Mouse (Mus musculus) thymus, adult 2 months (tissue): ENCODE results near the gene Tsen54. TPM values are rescaled to one million over a fixed set of nuclear protein-coding genes. Genes with fewer than 3 reads are reported as not detected.

Source experiments
- DNase-seq: peaks from one replicate; pipeline ENCODE4 v3.0.0; 2021
- H3K27ac ChIP-seq: fragments of 200-500 bp; 2 replicates; pipeline ENCODE4 v1.5.1; 2012; ENCODE audit warnings: low read length, control low read depth; ENCODE audit not compliant: control insufficient read depth, insufficient read depth
- H3K27me3 ChIP-seq: fragments of 200-500 bp; 2 replicates; pipeline ENCODE4 v1.6.1; 2012; ENCODE audit warnings: mild to moderate bottlenecking, low read length, moderate library complexity, mixed read lengths; ENCODE audit not compliant: control insufficient read depth, insufficient read depth
- H3K36me3 ChIP-seq: fragments of 200-500 bp; 2 replicates; pipeline ENCODE4 v1.6.1; 2012; ENCODE audit warnings: mild to moderate bottlenecking, low read length, moderate library complexity; ENCODE audit not compliant: control insufficient read depth, insufficient read depth
- H3K4me1 ChIP-seq: fragments of 200-500 bp; replicated peaks from 2 replicates; pipeline ENCODE4 v1.6.1; 2012; ENCODE audit warnings: low read length; ENCODE audit not compliant: control insufficient read depth, insufficient read depth
- H3K4me3 ChIP-seq: fragments of 200-500 bp; 2 replicates; pipeline ENCODE4 v1.5.1; 2012; ENCODE audit warnings: mild to moderate bottlenecking, low read length, control low read depth, moderate library complexity; ENCODE audit not compliant: control insufficient read depth, insufficient read depth
- CTCF ChIP-seq: fragments of 200-500 bp; IDR thresholded peaks from 2 replicates; pipeline ENCODE4 v1.5.1; 2012; ENCODE audit warnings: mild to moderate bottlenecking, control low read depth, low read length, moderate library complexity, borderline replicate concordance; ENCODE audit not compliant: control insufficient read depth, poor library complexity, insufficient read depth; ENCODE audit errors: extremely low read depth
- POLR2A ChIP-seq: fragments of 200-500 bp; IDR thresholded peaks from 2 replicates; pipeline ENCODE4 v1.6.1; 2012; ENCODE audit warnings: mild to moderate bottlenecking, low read length, control low read depth, moderate library complexity; ENCODE audit not compliant: control insufficient read depth, poor library complexity, insufficient read depth; ENCODE audit errors: extremely low read depth
- WGBS: fragments of 180-500 bp; shearing (Covaris S2); methylation state at CpG from one replicate; pipeline ENCODE4 v1.1.7; 2018; 5-methylcytosine and 5-hydroxymethylcytosine counted together
- polyA plus RNA-seq: library from polyadenylated mRNA; depleted of rRNA; stranded (reverse); fragments of >200 nt; gene quantifications from 2 replicates; pipeline ENCODE4 v1.2.3, GENCODE M21; 2012

The Tsen54 gene
- polyA plus RNA-seq, 1 experiment: 34.3 TPM

GRCm38 (mm10) chr11:115800981-115801380, 13.5 kb upstream of the Tsen54 start:
- TF ChIP-seq CTCF (no peak), POLR2A (no peak)
- H3K36me3 ChIP-seq: peaks cover 3% of the 10 kb centered on the region; the same call in 1 of the 2 replicates
- no peak overlapping the region for H3K27ac ChIP-seq
- 95% methylated on average over 18 of the region's 18 CpGs for WGBS
- H3K4me3 ChIP-seq: no peak overlapping the region
- H3K27me3 ChIP-seq: no peaks in the 10 kb centered on the region
- DNase-seq: no peak
- H3K4me1 ChIP-seq: no peaks in the 10 kb centered on the region

DNA sequence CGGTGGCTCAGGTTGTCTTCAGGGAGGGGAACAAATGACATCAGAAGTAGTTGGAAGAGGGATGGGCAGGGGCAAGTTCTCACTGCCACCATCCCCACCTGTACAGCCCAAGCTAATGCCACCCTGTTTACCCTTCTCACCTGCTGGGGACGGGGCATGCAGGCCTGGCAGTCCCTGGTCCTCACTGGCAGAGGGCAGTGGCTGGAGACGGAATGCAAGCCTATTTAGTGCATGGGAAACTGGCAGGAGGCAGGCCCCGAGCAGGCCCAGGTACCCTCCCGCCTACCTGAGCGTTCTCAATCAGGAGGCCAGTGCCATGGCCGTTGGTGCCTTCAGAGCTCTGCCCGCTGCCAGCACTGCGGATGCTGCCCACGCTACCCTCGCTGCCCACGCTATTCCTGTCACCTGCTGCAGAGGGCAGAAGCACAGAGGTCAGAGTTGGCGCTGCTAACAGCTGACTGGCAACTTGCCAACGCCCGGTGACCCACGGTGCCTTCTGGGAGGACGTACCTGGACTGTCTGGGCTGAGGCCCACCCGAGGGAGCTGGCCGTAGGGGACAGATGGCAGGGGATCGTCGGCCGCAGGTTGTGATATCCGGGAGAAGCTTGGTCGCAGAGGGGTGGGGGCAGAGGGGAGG, 11.3 kb upstream of the Tsen54 start:
- Histone ChIP-seq H3K4me1 (no peaks in the 10 kb centered on the region), H3K36me3 (peaks cover under 1% of the 10 kb centered on the region; the same call in 1 of the 2 replicates), H3K27ac (no peak overlapping the region), H3K4me3 (no peak overlapping the region), H3K27me3 (no peaks in the 10 kb centered on the region)
- no peak for DNase-seq
- WGBS: 96% methylated on average over 24 of the region's 24 CpGs
- TF ChIP-seq POLR2A (no peak), CTCF (no peak)

DNA sequence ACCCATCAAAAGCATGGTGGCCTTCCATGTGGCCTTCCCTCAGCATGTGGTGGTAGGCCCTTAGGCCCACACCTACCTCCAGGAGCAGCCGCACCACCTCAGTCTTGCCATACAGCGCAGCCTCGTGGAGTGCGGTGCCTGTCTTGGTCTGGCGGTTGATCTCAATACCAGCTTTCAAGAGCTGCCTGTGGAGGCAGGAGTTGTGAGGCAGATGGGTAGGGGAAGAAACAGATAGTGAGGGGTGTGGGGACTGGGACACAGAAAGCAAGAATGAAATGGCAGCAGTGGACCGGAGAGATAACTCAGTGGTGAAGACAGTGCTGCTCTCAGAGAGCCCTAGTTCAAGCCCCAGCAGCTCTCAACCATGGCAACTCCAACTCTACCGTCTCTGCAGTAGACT, 9.5 kb upstream of the Tsen54 start:
- 97% methylated on average over 7 of the region's 7 CpGs for WGBS
- Histone ChIP-seq H3K4me1 (peaks cover 7% of the 10 kb centered on the region; the same call in 1 of the 2 replicates), H3K27ac (no peak overlapping the region), H3K27me3 (no peaks in the 10 kb centered on the region), H3K36me3 (no peaks in the 10 kb centered on the region), H3K4me3 (no peak overlapping the region)
- TF ChIP-seq POLR2A (no peak), CTCF (no peak)
- no peak for DNase-seq

GRCm38 (mm10) chr11:115806154-115806553, 8.4 kb upstream of the Tsen54 start:
- Histone ChIP-seq H3K4me3 (no peak overlapping the region), H3K27me3 (no peaks in the 10 kb centered on the region), H3K27ac (no peak overlapping the region), H3K36me3 (no peaks in the 10 kb centered on the region), H3K4me1 (peaks cover 7% of the 10 kb centered on the region; the same call in 1 of the 2 replicates)
- TF ChIP-seq CTCF (no peak), POLR2A (no peak)
- DNase-seq: no peak
- 86% methylated on average over 10 of the region's 10 CpGs for WGBS

DNA sequence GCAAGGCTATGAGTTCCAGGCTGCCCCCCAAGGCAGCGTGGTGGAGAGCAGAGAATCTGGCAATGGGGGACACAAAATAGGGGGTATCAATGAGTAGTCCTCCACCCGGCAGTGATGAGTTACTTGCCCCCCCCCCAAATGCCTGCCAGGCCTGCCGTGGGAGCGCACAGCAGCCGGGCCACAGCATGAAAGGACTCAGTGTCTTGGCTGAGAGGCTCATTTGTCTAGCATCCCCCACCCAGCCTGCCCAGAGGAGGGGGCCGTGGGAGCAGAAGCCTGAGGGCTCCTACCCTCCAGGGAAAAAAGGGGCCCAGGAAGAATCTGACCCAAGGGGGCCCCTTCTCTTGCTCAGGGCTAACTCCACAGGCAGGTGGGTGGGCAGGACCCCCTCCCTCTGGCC, 7.2 kb upstream of the Tsen54 start:
- H3K36me3 ChIP-seq: no peaks in the 10 kb centered on the region
- DNase-seq: no peak
- 95% methylated on average over 6 of the region's 6 CpGs for WGBS
- peaks cover 7% of the 10 kb centered on the region; the same call in 1 of the 2 replicates for H3K4me1 ChIP-seq
- H3K4me3 ChIP-seq: no peak overlapping the region
- H3K27ac ChIP-seq: no peak overlapping the region
- TF ChIP-seq POLR2A (no peak), CTCF (no peak)
- H3K27me3 ChIP-seq: no peaks in the 10 kb centered on the region

- TF ChIP-seq CTCF: no peak
- no peak for TF ChIP-seq POLR2A
- Histone ChIP-seq H3K4me1 (peaks cover 12% of the 10 kb centered on the region), H3K36me3 (no peaks in the 10 kb centered on the region), H3K4me3 (no peak overlapping the region), H3K27ac (no peak overlapping the region), H3K27me3 (no peaks in the 10 kb centered on the region)
- WGBS: 95% methylated on average over 11 of the region's 11 CpGs
- DNase-seq: no peak
Observed at GRCm38 (mm10) chr11:115807971-115808370, 6.6 kb upstream of the Tsen54 start.
